Mouse (Mus musculus): ENCODE measurements around the gene Agl.

Agl gene

DNA sequence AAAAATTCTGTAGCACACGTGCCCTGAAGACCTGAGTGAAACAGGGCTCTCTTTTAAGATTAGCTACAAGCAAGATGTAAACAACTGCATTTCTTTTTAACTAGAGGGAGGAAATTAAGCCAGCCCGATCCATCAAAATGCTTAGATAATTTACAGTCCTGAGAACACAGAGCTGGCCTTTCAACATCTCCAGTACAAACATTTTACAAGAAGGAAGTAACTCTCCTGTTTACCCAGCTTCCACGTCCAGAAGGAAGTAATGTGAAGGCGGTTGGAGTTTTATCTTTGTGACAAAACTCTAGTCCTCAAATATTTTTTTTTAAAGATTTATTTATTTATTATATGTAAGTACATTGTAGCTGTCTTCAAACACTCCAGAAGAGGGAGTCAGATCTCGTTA is 67.9 kb downstream of the Agl start:
- no peak for DNase-seq

DNA sequence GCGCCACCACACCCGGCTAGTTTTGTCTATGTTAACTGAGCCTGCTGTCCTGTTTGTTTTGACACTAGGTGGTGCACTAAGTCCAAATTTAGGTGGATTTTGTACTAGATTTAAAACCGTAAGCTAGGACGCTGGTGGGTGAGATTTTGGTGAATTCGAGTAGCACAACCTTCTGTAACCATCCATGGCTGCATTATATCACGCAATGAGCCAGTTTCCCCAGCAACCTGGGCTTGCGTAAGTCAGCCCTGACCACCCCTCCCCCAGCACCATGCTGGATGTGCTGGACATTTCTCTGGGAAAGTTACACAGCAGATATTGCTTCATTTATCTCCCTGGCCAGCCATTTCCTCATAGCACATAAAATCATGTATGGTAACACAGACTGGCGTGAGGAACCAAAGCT is 70.6 kb downstream of the Agl start:
- peak; percentile 23 for DNase-seq

DNA sequence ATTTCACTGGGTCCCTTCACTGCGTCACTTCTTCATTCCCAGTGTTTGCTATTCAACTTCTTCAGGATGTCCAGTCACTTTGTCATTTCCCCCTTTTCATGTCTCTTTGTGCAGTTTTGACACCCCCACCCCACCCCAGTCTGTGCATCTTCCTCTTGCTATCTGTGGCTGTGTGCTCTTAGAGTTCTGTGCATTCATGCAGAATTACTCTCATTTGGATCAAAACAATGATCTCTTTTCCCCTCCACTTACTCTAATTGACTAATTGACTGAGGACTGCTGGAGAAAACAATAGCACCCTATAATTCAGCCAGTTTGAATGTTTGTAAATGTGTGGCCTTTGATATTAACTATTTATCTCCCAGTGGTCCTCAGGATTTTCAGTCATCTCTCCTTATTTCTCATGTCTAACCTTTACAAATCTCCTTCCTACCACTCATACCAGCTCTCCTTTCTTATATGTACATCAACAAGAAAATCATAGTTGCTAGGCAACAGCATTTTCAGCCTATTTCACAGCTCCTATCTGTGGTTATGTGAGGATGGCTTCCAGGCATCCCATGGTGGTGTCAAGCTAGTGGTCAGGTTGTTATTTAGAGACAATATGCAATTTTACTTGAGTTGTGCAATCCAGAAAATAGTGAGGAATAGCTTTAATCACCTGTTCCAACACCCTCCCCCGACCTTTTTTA is 78.3 kb downstream of the Agl start:
- no peak for DNase-seq

DNA sequence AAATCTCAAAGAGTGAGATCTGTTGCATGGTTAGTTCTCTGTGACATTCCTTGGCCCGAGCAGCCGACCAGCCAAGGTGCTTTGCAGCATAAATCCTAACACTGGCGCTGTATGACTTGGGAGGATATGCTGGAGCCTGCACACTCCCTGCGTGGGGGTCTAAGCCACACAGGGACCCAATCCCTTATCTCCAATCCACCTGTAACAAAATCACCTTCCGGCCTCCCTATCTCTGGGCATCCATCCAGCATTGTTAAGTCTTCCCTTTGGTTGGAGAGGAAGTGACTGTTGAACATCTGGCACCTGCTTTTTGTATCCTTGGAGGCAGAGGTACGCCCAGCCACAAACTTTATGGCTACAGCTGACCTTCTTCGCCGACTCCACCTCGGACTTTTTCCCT is 81.2 kb downstream of the Agl start:
- DNase-seq, result no peak

DNA sequence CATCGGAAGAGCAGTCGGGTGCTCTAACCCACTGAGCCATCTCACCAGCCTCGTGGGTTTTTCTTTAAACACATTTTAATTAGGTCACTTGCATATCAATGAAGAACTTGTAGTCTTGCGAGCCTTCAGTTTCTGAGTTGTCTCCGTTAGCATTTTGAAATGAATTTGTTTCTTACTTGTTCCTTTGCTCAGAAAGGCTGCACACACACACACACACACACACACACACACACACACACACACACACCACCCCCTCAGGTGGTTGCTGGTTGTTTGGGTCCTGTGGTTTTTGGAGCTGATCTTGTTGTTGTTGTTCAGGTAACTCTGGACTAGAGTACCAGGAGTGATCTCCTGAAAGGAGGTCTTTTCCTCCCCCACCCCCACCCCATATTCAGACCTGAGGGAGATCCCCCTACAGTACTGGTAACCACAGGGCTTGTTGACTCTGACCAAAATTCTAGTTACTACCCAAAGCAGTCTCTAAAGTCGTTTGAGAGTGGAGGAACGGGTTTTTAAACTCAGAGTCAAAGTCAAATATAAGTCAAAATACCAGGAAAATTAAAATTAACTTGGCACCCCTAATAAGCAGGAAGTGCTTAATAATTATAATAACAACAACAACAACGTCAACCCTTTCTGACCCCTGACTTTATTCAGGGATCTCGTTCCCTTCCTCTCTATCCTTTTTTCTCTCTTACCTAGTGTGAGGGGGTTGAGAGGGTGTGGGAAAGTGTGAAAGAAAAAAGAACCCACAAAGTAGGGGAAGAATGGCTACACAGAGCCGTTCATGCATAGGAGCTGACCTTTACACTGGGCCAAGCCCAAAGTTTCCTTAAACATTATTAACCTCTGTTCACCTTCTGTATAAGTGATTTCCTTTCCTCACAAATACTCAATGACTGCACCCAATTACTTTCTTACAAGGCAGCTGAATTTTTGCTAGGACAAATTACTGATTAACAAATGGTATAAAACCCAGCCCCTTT is 84.2 kb downstream of the Agl start:
- DNase-seq, result no peak

DNA sequence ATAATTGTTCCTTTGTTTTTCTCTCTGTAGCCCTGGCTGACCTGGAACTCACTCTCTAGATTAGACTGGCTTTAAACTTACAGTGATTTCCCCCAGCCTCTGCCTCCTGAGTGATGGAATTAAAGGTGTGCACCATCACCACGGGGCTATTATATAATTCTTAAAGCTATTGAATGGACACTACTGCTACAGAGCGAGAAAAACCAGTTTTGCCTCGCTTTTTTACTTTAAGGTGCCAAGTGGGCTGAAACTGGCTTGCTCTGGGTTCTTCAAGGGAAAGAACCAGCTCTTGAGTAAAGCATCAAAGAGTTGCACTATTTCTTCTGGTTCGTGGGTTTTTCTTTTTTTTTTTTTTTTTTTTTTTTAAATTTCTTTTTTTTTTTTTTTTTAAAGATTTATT is 85.0 kb downstream of the Agl start:
- DNase-seq, result peak; percentile 36

DNA sequence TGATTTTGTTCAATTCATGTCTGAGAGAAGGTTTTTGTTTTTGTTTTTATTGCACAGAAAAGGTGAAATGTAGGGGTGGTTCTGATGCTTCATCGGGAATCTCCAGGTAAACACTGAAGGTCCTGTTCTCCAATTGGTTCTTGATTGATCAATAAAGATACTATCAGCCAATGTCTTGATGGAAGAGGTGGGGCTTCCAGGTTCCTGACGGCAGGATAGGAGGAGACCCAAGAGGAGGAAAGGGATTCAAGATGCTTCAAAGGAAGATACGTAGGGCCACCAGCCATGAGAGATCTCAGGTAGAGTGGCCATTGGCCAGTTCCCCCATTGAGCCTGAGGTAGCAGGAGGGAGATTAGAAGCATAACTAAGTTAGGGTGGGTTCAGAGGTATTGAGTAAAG is 89.0 kb downstream of the Agl start:
- no peak for DNase-seq

DNA sequence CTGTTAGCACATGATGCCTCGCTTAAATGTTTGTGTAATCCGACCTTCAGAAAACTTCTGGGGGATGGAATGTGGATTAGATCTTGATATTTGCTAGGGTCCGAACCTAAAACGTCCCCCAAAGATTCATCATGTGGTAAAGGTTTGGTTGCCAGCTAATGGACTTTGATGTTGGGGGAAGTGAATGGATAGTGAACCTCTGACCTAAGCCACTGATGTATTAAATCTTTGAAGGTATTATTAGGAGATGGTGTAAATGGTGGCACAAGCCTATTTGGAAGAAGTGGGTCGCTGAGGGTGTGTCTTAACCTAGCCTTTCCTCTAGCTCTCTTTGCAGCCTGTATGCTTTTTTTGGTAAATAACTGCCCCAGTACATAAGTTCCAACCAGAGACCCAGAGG is 94.9 kb downstream of the Agl start:
- peak; percentile 81 for DNase-seq

DNA sequence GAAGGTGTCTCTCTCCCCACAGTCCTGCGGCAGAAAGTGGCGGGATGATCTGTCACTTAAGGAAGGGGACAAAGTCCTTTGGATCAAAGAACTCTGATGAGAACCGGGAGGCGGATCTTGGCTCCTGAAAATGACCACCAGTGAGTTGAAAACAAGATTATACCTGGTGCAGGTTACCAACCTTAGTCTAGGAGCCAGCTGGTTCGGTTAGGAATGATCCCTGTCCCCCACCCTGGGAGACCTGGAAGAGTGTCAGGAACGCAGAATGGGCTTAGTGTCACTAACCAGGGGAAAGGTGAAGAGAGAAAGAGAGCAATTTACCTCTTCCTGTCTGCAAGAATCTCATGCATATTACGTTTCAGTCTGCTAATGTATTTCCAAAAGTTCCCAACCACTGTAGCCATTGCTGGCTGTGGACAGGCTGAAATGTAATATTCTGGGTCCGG is 95.5 kb downstream of the Agl start, which contains the start of gene Slc35a3:
Gene Slc35a3 (minus strand): TSS at position 396 of the 446 bp plus-strand sequence.
- DNase-seq, result peak; percentile 92

DNA sequence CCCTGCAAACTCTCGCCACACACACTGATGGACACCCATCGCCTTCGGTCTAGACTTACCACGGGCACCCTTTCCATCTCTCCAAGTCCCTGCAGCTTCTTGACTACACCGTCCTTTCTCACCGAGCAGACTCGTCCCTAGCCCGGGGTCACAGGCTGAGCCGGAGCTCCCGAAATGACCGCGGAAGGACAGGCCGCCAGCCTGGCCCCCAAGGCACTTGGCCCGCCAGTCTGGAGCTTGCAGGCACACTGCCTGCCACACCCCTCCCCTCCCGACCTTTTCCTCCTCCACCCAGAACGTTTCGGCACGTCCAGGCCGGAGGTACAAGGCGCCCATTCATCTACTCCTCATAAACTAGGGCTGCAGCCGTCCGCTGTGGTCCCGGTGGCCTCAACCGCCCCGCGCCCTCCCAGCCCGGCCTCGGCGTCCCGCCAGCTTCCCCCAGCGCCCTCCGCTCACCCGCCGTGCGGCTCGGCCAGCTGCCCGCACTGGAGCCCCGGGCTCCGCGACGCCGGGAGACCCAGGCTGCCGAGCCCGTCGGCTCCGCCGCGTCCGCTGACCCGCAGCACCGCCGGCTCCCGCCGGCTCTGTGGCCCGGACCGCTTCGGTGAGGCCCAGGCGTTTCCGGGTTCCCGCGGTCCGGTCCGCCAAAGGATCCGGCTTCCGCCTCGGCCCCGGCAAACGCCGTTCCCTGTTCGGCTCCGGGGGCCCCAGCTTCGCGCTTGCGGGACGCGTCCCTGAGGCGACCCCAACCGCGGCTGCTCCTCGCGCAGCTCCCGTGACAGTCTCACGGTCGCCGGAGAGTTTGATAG is 96.1 kb downstream of the Agl start:
- DNase-seq, result peak; percentile 63

DNA sequence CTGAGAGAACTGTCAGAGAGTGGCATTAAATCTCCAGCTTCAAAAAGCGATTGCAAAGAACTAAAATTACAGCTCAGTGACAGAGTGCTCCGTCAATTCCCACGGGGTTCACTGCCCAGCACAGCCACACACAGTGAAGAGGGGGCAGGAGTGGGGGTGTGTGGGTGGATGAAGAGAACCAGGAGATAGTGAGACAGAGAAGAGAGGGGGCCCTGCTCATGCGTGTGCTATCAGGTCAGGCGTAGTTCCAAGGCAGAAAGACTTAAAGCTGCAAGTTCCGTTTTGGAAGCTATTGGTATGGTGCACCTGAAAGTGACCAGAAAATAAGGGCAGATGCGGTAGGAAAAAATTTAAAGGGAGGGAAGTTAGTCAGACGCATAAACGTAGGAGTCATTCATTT is 97.0 kb downstream of the Agl start:
- DNase-seq, result no peak

DNA sequence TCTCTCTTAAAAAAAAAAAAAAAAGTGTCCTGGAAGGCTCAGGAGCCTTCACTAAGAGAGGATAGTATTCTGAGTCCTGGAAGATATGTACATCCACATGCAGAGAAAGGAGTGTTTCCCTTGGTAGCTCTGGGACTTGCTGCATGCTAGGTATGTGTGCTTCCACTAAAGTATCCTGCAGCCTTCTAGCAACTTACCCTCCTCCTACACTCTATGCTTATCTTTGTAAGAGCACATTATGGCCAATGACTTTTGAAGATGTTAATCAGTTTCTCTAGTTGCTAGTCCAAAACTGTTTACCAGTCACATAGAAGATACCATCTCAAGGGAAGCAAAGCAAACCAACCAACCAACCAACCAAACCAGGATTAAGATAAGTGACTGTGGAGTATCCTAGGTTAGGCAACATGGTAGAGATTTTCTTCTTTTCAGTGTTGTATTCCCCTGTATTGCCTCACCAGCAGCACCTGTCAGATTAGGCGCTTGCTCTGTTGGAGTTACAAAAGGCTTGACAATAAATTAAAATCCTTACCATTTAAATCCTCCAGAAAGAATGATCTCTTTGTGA is 102.2 kb downstream of the Agl start:
- DNase-seq, result no peak

DNA sequence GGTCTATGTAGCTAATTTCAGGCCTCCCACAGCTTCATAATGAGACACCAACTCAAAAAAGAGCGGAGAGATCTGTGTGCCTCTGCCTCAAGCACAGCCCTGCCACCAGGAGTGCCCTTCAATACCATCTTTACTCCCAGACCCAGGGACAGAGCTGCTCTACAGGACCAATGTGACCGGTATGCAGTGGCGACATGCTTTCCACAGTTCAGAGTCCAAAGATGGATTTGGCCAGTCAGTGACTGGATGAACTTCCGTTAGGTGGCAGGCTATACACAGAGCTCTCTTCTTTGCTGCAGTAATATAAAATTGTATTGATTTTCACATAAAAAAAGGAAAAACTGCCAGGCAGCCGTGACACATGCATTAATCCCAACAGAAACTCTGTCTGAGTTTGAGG is 104.1 kb downstream of the Agl start:
- peak; percentile 40 for DNase-seq

DNA sequence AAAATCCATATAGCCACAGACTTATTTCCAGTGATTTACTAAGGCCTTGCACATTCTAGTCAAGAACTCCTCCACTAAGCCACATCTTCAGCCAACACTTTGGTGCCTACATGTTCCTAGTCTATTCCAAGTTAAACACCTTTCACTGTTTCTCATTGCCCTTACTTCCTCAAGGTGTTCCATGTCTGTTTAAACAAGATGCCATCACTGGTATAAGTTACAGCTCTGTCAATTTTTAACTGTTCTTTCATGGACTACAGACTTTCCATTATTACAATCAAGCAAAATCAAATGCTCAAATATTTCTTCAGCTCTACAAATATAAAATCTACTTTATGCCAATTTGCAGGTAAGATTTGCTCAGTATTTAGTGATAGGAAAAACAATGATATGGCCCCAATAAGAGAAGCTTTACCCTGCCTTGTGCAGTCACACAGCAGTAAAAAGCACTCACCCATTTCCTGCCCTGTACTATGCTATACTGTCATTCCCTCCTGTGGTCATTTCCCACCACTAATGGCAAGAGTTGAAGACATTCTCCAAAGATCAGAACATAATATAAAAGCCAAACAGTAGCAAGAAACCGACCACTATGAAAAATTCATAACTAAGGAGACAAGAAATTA is 105.2 kb downstream of the Agl start:
- no peak for DNase-seq

DNA sequence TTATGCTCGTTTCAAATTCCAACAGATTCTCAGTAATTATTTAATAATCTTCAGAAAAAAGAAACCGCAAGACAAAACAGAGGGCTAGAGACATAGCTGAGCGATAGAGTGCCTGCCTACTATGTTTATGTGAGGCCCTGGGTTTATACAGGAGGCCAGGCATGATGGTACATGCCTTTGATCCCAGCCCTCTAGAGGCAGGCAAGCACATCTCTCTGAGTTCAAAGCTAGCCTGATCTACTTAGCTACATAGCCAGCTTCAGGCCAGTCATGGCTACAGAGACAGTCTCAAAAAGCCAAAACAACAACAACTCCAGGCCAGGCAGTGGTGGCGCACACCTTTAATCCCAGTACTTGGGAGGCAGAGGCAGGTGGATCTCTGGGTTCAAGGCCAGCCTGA is 106.4 kb downstream of the Agl start:
- no peak for DNase-seq

DNA sequence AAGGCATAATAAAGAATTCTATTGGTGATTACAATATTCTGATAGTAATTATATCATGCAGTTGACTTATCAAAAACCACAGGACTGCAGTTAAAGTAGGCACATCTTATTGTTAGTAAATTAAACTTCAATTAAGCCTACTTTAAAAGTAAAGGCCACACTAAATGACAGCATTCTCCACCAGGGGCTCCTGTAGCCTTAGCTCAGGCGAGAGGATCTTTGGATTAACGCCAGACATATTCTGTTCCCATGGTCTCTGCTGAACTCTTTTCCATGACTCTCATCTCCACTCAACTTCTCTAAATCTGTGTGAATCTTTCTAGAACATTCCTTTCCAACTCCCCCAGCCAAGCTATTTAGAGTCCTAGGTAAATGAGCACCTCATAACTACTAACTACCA is 109.2 kb downstream of the Agl start:
- no peak for DNase-seq

DNA sequence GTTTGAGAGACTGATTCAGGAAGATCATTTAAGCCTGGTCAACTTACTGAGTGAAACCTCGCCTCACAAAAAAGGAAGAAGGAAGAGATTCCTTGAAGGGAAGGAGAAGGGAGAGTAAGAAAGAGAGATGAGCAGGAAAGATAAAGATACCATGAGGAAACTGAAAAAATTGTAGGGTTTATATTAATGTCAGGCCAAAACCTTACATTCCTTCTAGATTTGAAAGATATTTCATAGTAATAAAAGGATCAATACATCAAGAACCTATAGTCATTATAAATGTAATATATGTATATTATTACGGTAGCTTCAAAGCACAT is 112.3 kb downstream of the Agl start:
- DNase-seq, result no peak

DNA sequence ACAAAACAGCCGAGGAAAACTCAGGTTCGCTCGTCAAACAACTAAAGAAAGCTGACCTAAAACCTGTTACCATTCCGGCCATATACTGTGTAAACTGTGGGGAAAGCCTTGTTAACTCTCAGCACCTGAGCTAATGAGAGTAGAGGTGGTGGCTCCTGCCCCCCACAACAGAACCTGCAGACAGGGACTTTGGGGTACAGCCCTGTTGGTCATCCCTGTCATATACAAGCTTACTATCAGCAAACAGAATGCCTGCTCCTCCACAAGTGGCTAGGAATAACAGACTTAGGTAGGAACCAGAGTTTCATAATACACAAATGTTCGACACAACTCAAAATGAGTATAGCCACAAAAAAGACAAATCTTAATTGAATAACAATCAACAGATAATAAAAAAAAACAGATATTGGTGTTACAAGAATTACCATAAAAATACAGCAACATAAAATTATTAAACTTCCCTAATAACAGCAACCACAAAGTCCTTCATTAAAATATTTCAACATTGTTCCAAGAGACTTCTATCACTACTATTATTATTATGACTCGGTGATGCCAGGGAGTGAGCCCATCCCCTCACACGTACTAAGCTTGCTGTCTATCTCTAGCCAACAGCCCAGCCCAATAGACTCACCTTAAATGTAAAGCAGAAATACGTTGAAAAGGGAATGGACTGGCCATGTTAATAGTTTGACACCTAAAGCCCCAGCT is 112.9 kb downstream of the Agl start:
- DNase-seq, result no peak

DNA sequence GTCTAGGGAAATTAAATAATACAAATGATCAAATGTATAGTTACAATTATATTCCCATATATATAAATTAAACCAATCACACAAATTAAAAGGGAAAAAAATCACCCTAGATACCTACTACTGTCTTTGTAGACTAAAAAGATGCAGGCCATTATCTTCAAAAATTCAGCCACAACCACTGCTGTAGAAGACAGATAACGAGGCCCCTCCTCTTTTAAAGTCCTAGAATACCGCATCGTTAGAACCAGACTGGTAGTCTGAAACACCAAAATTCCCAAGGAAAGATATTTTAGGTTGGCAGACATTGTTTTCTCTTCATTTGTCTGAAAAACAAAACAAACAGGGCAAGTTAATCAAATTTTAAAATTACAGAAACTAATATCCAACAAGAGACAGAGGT is 113.7 kb downstream of the Agl start:
- DNase-seq, result no peak
